Mouse (Mus musculus): ENCODE measurements around the gene Fjx1.

DNA sequence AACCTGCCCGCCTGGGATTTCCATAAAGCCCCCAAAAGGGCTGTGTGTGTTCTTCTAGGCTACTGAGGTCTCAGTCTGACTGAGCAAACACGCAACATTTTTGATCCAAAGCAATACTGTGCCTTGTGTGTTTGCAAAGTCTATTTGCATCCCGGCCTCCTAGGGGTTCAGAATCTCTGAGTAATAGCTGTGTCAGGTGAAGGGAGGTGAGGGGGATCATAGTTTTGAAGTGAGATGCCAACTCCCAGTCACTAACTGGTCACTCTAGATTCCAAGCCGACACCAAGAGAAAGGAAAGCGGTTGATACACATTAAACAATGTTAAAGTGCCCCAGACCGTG is 51.0 kb downstream of the Fjx1 start:
- TF ChIP-seq CTCF (IDR thresholded peaks at IDR 0.05; ENCODE audit: extremely low read depth, insufficient read length, insufficient replicate concordance, low read depth, low read length) = no peak
- TF ChIP-seq POLR2A (IDR thresholded peaks at IDR 0.05; ENCODE audit: low read depth, low read length) = no peak
